Mouse (Mus musculus) heart, embryonic 12.5 days (tissue): ENCODE data around the gene Dnm1. TPM values are rescaled to one million over a fixed set of nuclear protein-coding genes. Genes with fewer than 3 reads are reported as not detected.

ENCODE experiments used
- ATAC-seq: fragments of 200-750 bp; cut with Nextera tagmentation; 2 replicates; pipeline ENCODE4 v1.8.0; 2017; ENCODE audit warnings: moderate TSS enrichment, moderate library complexity; ENCODE audit not compliant: insufficient number of reproducible peaks, low FRiP score
- H3K27ac ChIP-seq: fragments of 300-500 bp; sonication (generic); 2 replicates; pipeline ENCODE4 v1.5.1; 2016; ENCODE audit warnings: mild to moderate bottlenecking, moderate library complexity; ENCODE audit not compliant: poor library complexity, severe bottlenecking
- H3K27me3 ChIP-seq: fragments of 300-500 bp; sonication (generic); replicated peaks from 2 replicates; pipeline ENCODE4 v1.6.1; 2016; ENCODE audit warnings: mild to moderate bottlenecking, moderate library complexity
- H3K36me3 ChIP-seq: fragments of 300-500 bp; sonication (generic); 2 replicates; pipeline ENCODE4 v1.6.1; 2016; ENCODE audit warnings: mild to moderate bottlenecking, moderate library complexity
- H3K4me1 ChIP-seq: fragments of 300-500 bp; sonication (generic); replicated peaks from 2 replicates; pipeline ENCODE4 v1.6.1; 2016; ENCODE audit warnings: mild to moderate bottlenecking
- H3K4me2 ChIP-seq: fragments of 300-500 bp; sonication (generic); 2 replicates; pipeline ENCODE4 v1.6.1; 2016; ENCODE audit warnings: mild to moderate bottlenecking, moderate library complexity
- H3K4me3 ChIP-seq: fragments of 300-500 bp; sonication (generic); 2 replicates; pipeline ENCODE4 v1.5.1; 2016; ENCODE audit warnings: mild to moderate bottlenecking
- H3K9ac ChIP-seq: fragments of 300-500 bp; sonication (generic); 2 replicates; pipeline ENCODE4 v1.6.1; 2016; ENCODE audit warnings: mild to moderate bottlenecking, moderate library complexity
- H3K9me3 ChIP-seq: fragments of 300-500 bp; sonication (generic); replicated peaks from 2 replicates; pipeline ENCODE4 v1.6.1; 2016; ENCODE audit warnings: mild to moderate bottlenecking, moderate library complexity
- WGBS: fragments of 180-500 bp; shearing (Covaris S2); methylation state at CpG from one replicate; pipeline ENCODE4 v1.1.7; 2016; 5-methylcytosine and 5-hydroxymethylcytosine counted together
- polyA plus RNA-seq: library from polyadenylated mRNA; unstranded; fragments of >200 nt; fragmentation: Nextera tagmentation; extraction: Ambion mirVana; gene quantifications from 2 replicates; pipeline ENCODE4 v1.2.1, GENCODE M21; 2016

Dnm1 gene
- polyA plus RNA-seq, 1 experiment from 2014 or later = 7.6 TPM

GRCm38 (mm10) chr2:32348311-32348710, 4.8 kb downstream of the Dnm1 start:
- H3K4me2 ChIP-seq = no peak overlapping the region
- no peaks in the 10 kb centered on the region for H3K36me3 ChIP-seq
- peaks cover 60% of the 10 kb centered on the region for H3K27me3 ChIP-seq
- no peaks in the 10 kb centered on the region for H3K9me3 ChIP-seq
- 75% methylated on average over 11 of the region's 11 CpGs for WGBS
- H3K9ac ChIP-seq = no peak overlapping the region
- H3K27ac ChIP-seq = no peak overlapping the region
- H3K4me1 ChIP-seq = peaks cover 16% of the 10 kb centered on the region; the same call in 1 of the 2 replicates
- H3K4me3 ChIP-seq = no peak overlapping the region
- ATAC-seq = no peak

- Histone ChIP-seq H3K4me2 (no peak overlapping the region), H3K9me3 (no peaks in the 10 kb centered on the region), H3K4me3 (no peak overlapping the region), H3K27ac (no peak overlapping the region), H3K27me3 (peaks cover 54% of the 10 kb centered on the region), H3K9ac (no peak overlapping the region), H3K36me3 (no peaks in the 10 kb centered on the region), H3K4me1 (peaks cover 6% of the 10 kb centered on the region; the same call in 1 of the 2 replicates)
- WGBS = 66% methylated on average over 6 of the region's 6 CpGs
- no peak for ATAC-seq
These were observed 6.1 kb downstream of the Dnm1 start for GRCm38 (mm10) chr2:32347019-32347418.

- Histone ChIP-seq H3K4me2 (no peak overlapping the region), H3K4me1 (no peaks in the 10 kb centered on the region), H3K9ac (0 out of 2 replicates have a peak overlapping the region, but pooled peaks have one; percentile 11), H3K36me3 (no peaks in the 10 kb centered on the region), H3K27ac (no peak overlapping the region), H3K4me3 (no peak overlapping the region), H3K27me3 (peaks cover 46% of the 10 kb centered on the region), H3K9me3 (no peaks in the 10 kb centered on the region)
- 71% methylated on average over 14 of the region's 14 CpGs for WGBS
- ATAC-seq = no peak
These were observed 8.4 kb downstream of the Dnm1 start for GRCm38 (mm10) chr2:32344598-32345321.

- no peak overlapping the region for H3K9ac ChIP-seq
- no peak overlapping the region for H3K4me2 ChIP-seq
- no peaks in the 10 kb centered on the region for H3K9me3 ChIP-seq
- H3K27me3 ChIP-seq = peaks cover 39% of the 10 kb centered on the region
- no peak overlapping the region for H3K4me3 ChIP-seq
- H3K4me1 ChIP-seq = no peaks in the 10 kb centered on the region
- H3K27ac ChIP-seq = no peak overlapping the region
- no peak for ATAC-seq
- 71% methylated on average over 10 of the region's 10 CpGs for WGBS
- H3K36me3 ChIP-seq = no peaks in the 10 kb centered on the region
These were observed 9.1 kb downstream of the Dnm1 start for GRCm38 (mm10) chr2:32344056-32344455.

GRCm38 (mm10) chr2:32343351-32343671, 9.8 kb downstream of the Dnm1 start:
- 85% methylated on average over 2 of the region's 2 CpGs for WGBS
- Histone ChIP-seq H3K9me3 (no peaks in the 10 kb centered on the region), H3K36me3 (no peaks in the 10 kb centered on the region)

DNA sequence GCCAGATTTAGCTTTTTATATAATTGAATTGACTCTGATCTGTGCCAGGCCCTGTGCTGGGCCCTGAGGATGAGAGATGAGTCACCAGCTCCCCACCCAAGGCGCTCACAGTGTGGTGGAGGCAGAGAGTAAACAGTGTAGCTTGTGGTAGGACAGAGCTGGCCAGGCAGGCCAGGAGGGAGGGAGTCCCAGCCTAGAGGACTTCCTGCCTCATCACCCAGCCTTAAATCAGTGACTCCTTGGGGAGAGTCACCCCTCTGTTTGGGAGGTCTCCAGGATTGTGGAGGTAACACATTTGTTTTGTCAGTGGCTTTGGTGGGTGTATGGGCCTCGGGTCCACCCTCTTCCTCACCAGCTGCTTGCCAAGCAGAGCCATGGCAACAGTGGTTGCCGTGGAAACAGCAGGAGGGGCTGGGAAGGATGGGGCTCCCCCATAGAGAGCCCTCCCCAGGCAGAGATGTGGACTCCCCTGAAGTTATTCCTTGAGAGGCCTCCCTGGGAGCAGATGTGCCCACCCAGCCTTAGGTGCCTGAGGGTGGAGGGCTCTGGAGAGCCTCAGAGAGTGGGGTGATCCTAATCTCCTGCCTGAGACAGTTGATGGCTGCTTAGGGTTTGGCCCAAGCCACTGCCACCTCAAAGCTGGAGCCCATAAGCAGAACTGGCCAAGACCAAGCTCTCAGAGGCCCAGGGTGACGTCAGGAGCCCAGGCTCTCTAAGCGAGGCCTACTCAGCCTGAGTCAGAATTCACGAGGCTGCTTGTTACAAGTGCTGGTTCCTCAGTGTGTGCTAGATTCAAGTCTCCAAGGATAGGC, 10.4 kb downstream of the Dnm1 start:
- H3K9me3 ChIP-seq = 0 out of 2 replicates have a peak, but pooled peaks cover 3% of the 10 kb centered on the region
- WGBS = 74% methylated on average over 6 of the region's 6 CpGs
- no peaks in the 10 kb centered on the region for H3K36me3 ChIP-seq
- H3K4me2 ChIP-seq = no peak overlapping the region
- H3K27ac ChIP-seq = no peak overlapping the region
- H3K27me3 ChIP-seq = peaks cover 39% of the 10 kb centered on the region
- no peak for ATAC-seq
- H3K4me1 ChIP-seq = no peaks in the 10 kb centered on the region
- H3K9ac ChIP-seq = no peak overlapping the region
- H3K4me3 ChIP-seq = no peak overlapping the region

More at GRCm38 (mm10) chr2:32343351-32343671, 9.8 kb downstream of the Dnm1 start:
- H3K9ac ChIP-seq = no peak overlapping the region
- H3K27ac ChIP-seq = no peak overlapping the region
- no peak for ATAC-seq
- no peak overlapping the region for H3K4me3 ChIP-seq
- no peaks in the 10 kb centered on the region for H3K4me1 ChIP-seq
- H3K4me2 ChIP-seq = no peak overlapping the region
- H3K27me3 ChIP-seq = peaks cover 36% of the 10 kb centered on the region

GRCm38 (mm10) chr2:32342039-32342438, 11.1 kb downstream of the Dnm1 start:
- Histone ChIP-seq H3K36me3 (no peaks in the 10 kb centered on the region), H3K4me3 (no peak overlapping the region)
- 79% methylated on average over 4 of the region's 4 CpGs for WGBS

DNA sequence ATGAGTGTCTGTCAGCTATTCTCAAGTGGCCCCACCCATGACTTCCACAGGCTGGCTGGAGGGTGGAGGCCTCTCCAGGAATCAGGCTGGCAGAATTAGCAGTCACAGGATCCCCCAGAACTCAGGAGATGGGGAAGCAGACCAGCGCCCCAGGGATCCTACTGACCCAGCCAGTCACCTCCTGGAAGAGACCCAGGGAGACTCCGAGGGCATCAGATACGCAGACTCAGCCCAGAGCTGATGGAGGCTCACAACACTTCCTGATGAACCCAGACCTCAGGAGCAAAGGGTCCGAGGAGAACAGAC, 11.6 kb downstream of the Dnm1 start:
- 79% methylated on average over 4 of the region's 4 CpGs for WGBS
- no peak overlapping the region for H3K27ac ChIP-seq
- ATAC-seq = no peak
- no peak overlapping the region for H3K4me2 ChIP-seq
- H3K4me1 ChIP-seq = no peaks in the 10 kb centered on the region
- 0 out of 2 replicates have a peak, but pooled peaks cover 3% of the 10 kb centered on the region for H3K9me3 ChIP-seq
- peaks cover 42% of the 10 kb centered on the region for H3K27me3 ChIP-seq
- H3K36me3 ChIP-seq = no peaks in the 10 kb centered on the region
- H3K9ac ChIP-seq = no peak overlapping the region
- no peak overlapping the region for H3K4me3 ChIP-seq

More at GRCm38 (mm10) chr2:32342039-32342438, 11.1 kb downstream of the Dnm1 start:
- Histone ChIP-seq H3K9ac (no peak overlapping the region), H3K4me1 (no peaks in the 10 kb centered on the region), H3K4me2 (no peak overlapping the region), H3K27ac (no peak overlapping the region), H3K27me3 (peaks cover 42% of the 10 kb centered on the region), H3K9me3 (0 out of 2 replicates have a peak, but pooled peaks cover 3% of the 10 kb centered on the region)
- ATAC-seq = no peak

DNA sequence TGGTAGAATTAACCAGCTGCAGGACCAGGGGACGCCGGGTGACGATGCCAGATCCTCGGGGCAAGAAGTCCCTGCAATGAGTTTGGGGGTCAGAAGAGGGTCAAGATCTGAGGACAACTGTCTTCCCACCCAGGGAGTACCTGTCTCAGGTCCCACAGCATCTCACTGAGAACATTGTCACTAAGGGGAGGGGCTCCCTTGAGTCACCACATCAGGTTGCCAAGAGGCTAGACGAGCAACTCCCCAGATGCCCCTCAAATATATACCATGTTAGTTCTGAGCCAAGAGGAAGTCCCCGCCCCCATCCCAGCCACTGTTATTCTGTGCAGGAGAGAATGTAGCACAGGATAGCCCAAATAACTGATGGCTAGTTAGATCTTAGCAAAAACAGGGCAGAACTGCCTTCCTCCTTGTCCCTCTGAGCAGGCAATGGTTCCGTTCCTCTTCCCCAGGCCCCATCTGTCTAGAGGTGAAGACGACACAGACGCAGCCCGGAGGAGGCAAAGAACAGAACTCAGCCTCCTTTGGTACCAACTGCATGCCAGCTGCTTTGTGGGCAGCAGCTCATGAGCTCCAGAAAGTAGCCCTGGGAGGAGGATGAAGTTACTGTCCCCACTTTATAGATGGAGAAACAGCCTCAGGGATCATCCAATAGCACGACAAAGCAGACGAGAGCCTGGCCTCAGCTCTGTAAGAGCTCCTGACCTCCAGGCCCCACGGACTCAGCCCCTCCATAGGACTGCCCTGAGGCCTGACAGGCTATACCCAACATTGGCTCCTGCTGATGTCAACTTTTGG, 12.1 kb downstream of the Dnm1 start:
- Histone ChIP-seq H3K27ac (no peak overlapping the region), H3K9ac (no peak overlapping the region), H3K4me2 (no peak overlapping the region), H3K36me3 (no peaks in the 10 kb centered on the region), H3K9me3 (0 out of 2 replicates have a peak, but pooled peaks cover 3% of the 10 kb centered on the region), H3K27me3 (peaks cover 44% of the 10 kb centered on the region), H3K4me1 (no peaks in the 10 kb centered on the region), H3K4me3 (no peak overlapping the region)
- 77% methylated on average over 13 of the region's 13 CpGs for WGBS
- ATAC-seq = no peak

DNA sequence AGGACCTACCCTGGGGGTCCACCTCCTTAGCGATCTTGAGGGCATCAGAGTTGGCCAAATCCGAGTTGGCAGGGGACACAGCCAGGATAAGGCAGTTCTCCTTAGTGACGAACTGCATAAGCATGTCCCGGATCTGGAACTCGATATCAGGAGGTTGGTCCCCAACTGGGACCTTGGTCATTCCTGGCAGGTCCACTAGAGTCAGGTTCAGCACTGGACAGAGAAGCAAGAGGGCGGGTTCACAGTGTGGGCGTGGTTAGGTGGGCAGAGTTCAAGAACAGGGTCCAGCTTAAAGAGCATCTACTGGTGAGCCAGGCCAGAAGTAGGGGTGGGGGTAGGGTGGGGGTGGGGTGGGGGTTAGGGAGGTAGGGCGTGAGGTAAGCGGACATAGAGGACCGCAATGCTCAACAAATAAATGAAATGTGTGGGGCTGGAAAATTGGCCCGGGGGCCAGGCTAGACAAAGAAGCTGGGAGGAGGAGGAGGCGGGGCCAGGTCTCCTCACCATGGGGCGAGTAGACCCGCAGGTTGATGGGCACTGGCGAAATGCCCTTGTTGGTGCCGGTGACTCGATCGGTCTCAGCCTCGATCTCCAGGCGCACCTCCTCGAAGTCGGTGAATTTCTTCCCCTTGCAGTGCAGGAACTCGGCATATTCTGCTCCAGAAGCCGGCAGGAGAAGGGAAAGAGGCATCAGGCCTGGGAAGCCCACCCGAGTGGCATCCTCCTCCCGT, 13.1 kb downstream of the Dnm1 start:
- Histone ChIP-seq H3K4me2 (no peak overlapping the region), H3K36me3 (no peaks in the 10 kb centered on the region), H3K4me1 (no peaks in the 10 kb centered on the region), H3K27ac (no peak overlapping the region), H3K9me3 (0 out of 2 replicates have a peak, but pooled peaks cover 3% of the 10 kb centered on the region), H3K27me3 (peaks cover 53% of the 10 kb centered on the region), H3K4me3 (no peak overlapping the region), H3K9ac (no peak overlapping the region)
- WGBS = 33% methylated on average over 26 of the region's 26 CpGs
- ATAC-seq = no peak
